Mouse (Mus musculus): ENCODE results near the gene 9230113P08Rik. TPM values are rescaled to one million over a fixed set of nuclear protein-coding genes. Genes with fewer than 3 reads are reported as not detected.
"Not testable (repeated sequence)": the region's sequence is repeated elsewhere in the genome, so short reads cannot be mapped to it uniquely, and the experiment has no call there.

9230113P08Rik gene
- not detected in 2 replicates for total RNA-seq (2014; fragmentation: Nextera tagmentation)
- not detected in 2 replicates for total RNA-seq (2017)

- not testable (repeated sequence) for ATAC-seq (replicated peaks; ENCODE audit: poor library complexity, severe bottlenecking)
These were observed at the start of gene 9230113P08Rik for GRCm38 (mm10) chr9:35908123-35908522. Gene 9230113P08Rik (plus strand): TSS chr9:35908423.

- not testable (repeated sequence) for ATAC-seq (replicated peaks; ENCODE audit: poor library complexity, severe bottlenecking)
These were observed 15.1 kb upstream of the 9230113P08Rik start for GRCm38 (mm10) chr9:35893112-35893511.

GRCm38 (mm10) chr9:35904494-35904893 lies 3.7 kb upstream of the 9230113P08Rik start:
- ATAC-seq (replicated peaks; ENCODE audit: poor library complexity, severe bottlenecking), result no peak

GRCm38 (mm10) chr9:35930817-35931216 lies 22.6 kb downstream of the 9230113P08Rik start:
- ATAC-seq (replicated peaks; ENCODE audit: poor library complexity, severe bottlenecking), result no peak

Other genes starting within 250 kb of the 9230113P08Rik start
- not detected in 2 replicates for gene Pate1, start 221.0 kb upstream of the 9230113P08Rik start, total RNA-seq (2014; fragmentation: Nextera tagmentation)
- not detected in 2 replicates for gene Pate1, start 221.0 kb upstream of the 9230113P08Rik start, total RNA-seq (2017)
- gene Gm17677, start 167.4 kb upstream of the 9230113P08Rik start, total RNA-seq (2014; fragmentation: Nextera tagmentation), result not detected in 2 replicates
- gene Gm17677, start 167.4 kb upstream of the 9230113P08Rik start, total RNA-seq (2017), result not detected in 2 replicates
- gene Gm17727, start 130.3 kb upstream of the 9230113P08Rik start, total RNA-seq (2014; fragmentation: Nextera tagmentation), result not detected in 2 replicates
- not detected in 2 replicates for gene Gm17727, start 130.3 kb upstream of the 9230113P08Rik start, total RNA-seq (2017)
- gene Gm27235, start 118.3 kb upstream of the 9230113P08Rik start, total RNA-seq (2014; fragmentation: Nextera tagmentation), result not detected in 2 replicates
- gene Gm27235, start 118.3 kb upstream of the 9230113P08Rik start, total RNA-seq (2017), result not detected in 2 replicates
- not detected in 2 replicates for gene D730048I06Rik, start 118.3 kb upstream of the 9230113P08Rik start, total RNA-seq (2014; fragmentation: Nextera tagmentation)
- not detected in 2 replicates for gene D730048I06Rik, start 118.3 kb upstream of the 9230113P08Rik start, total RNA-seq (2017)
- not detected in 2 replicates for gene 9230110F15Rik, start 64.3 kb upstream of the 9230113P08Rik start, total RNA-seq (2014; fragmentation: Nextera tagmentation)
- gene 9230110F15Rik, start 64.3 kb upstream of the 9230113P08Rik start, total RNA-seq (2017), result not detected in 2 replicates
- not detected in 2 replicates for gene Gm5916, start 220.4 kb downstream of the 9230113P08Rik start, total RNA-seq (2014; fragmentation: Nextera tagmentation)
- not detected in 2 replicates for gene Gm5916, start 220.4 kb downstream of the 9230113P08Rik start, total RNA-seq (2017)

Measured in granulocyte monocyte progenitor cell, adult 5-6 weeks (primary cell).